Mouse (Mus musculus) limb, embryonic 14.5 days (tissue): Measurements from ENCODE around the gene Lmo4. TPM values are rescaled to one million over a fixed set of nuclear protein-coding genes. Genes with fewer than 3 reads are reported as not detected.

Experiments
- ATAC-seq: fragments of 200-750 bp; cut with Nextera tagmentation; 2 replicates; pipeline ENCODE4 v1.8.0; 2017; ENCODE audit warnings: low read depth, moderate number of reproducible peaks, moderate TSS enrichment; ENCODE audit not compliant: low FRiP score
- DNase-seq: peaks from one replicate; pipeline ENCODE4 v3.0.0-alpha.2; 2015; ENCODE audit warnings: low spot score
- H3K27ac ChIP-seq: fragments of 300-500 bp; sonication (generic); replicated peaks from 2 replicates; pipeline ENCODE4 v1.5.1; 2014; ENCODE audit warnings: low read depth, mild to moderate bottlenecking, low read length, moderate library complexity, mixed read lengths
- H3K27me3 ChIP-seq: fragments of 300-500 bp; sonication (generic); 2 replicates; pipeline ENCODE4 v1.6.1; 2014; ENCODE audit warnings: low read length, mixed read lengths; ENCODE audit not compliant: control insufficient read depth, insufficient read depth
- H3K36me3 ChIP-seq: fragments of 300-500 bp; sonication (generic); 2 replicates; pipeline ENCODE4 v1.6.1; 2014; ENCODE audit warnings: mild to moderate bottlenecking, low read length, moderate library complexity, mixed read lengths; ENCODE audit not compliant: control insufficient read depth, insufficient read depth
- H3K4me1 ChIP-seq: fragments of 300-500 bp; sonication (generic); 2 replicates; pipeline ENCODE4 v1.6.1; 2014; ENCODE audit warnings: antibody characterized with exemption, low read length, mixed read lengths; ENCODE audit not compliant: control insufficient read depth, insufficient read depth
- H3K4me2 ChIP-seq: fragments of 300-500 bp; sonication (generic); replicated peaks from 2 replicates; pipeline ENCODE4 v1.6.1; 2014; ENCODE audit warnings: low read depth, mild to moderate bottlenecking, low read length, moderate library complexity; ENCODE audit not compliant: severe bottlenecking
- H3K4me3 ChIP-seq: fragments of 300-500 bp; sonication (generic); replicated peaks from 2 replicates; pipeline ENCODE4 v1.5.1; 2014; ENCODE audit warnings: low read length
- H3K9ac ChIP-seq: fragments of 300-500 bp; sonication (generic); 2 replicates; pipeline ENCODE4 v1.6.1; 2014; ENCODE audit warnings: mild to moderate bottlenecking, low read depth, low read length, moderate library complexity; ENCODE audit not compliant: severe bottlenecking
- H3K9me3 ChIP-seq: fragments of 300-500 bp; sonication (generic); 2 replicates; pipeline ENCODE4 v1.6.1; 2016; ENCODE audit warnings: low read length; ENCODE audit not compliant: control insufficient read depth
- POLR2A ChIP-seq: fragments of 200-500 bp; IDR thresholded peaks from 2 replicates; pipeline ENCODE4 v1.8.0; 2012; ENCODE audit warnings: inconsistent platforms, mild to moderate bottlenecking, moderate library complexity, borderline replicate concordance; ENCODE audit not compliant: insufficient read depth, insufficient read length; ENCODE audit errors: extremely low read depth
- WGBS: fragments of 180-500 bp; shearing (Covaris S2); extraction: QIAGEN DNeasy Blood & Tissue Kit; methylation state at CpG from one replicate; pipeline ENCODE4 v1.1.7; 2014; 5-methylcytosine and 5-hydroxymethylcytosine counted together
- polyA plus RNA-seq, 2 experiments: library from polyadenylated mRNA; depleted of rRNA in 1 of 2; stranded (reverse) in 1 of 2; unstranded in 1 of 2; fragments of >200 nt; fragmentation: Nextera tagmentation in 1 of 2; extraction: Ambion mirVana in 1 of 2; gene quantifications; 2 replicates each; pipeline versions ENCODE4 v1.2.1 to v1.2.3; 2012 to 2014

Gene Lmo4
- polyA plus RNA-seq, 2 experiments = 87.9 to 137 TPM

GRCm38 (mm10) chr3:144173138-144173537 lies 31.9 kb downstream of the Lmo4 start:
- Histone ChIP-seq H3K4me3 (no peak overlapping the region), H3K27me3 (no peaks in the 10 kb centered on the region), H3K9ac (no peak overlapping the region), H3K4me1 (no peaks in the 10 kb centered on the region), H3K9me3 (no peaks in the 10 kb centered on the region), H3K27ac (no peak overlapping the region), H3K36me3 (no peaks in the 10 kb centered on the region), H3K4me2 (no peak overlapping the region)
- TF ChIP-seq POLR2A = no peak
- ATAC-seq = no peak
- 53% methylated on average over 11 of the region's 11 CpGs for WGBS
- no peak for DNase-seq

GRCm38 (mm10) chr3:144171749-144172148 lies 33.3 kb downstream of the Lmo4 start:
- 83% methylated on average over 2 of the region's 2 CpGs for WGBS
- ATAC-seq = no peak
- TF ChIP-seq POLR2A = no peak
- H3K36me3 ChIP-seq = no peaks in the 10 kb centered on the region
- H3K4me3 ChIP-seq = no peak overlapping the region
- DNase-seq = no peak
- no peak overlapping the region for H3K27ac ChIP-seq
- H3K4me2 ChIP-seq = no peak overlapping the region
- H3K4me1 ChIP-seq = no peaks in the 10 kb centered on the region
- no peaks in the 10 kb centered on the region for H3K27me3 ChIP-seq
- no peaks in the 10 kb centered on the region for H3K9me3 ChIP-seq
- no peak overlapping the region for H3K9ac ChIP-seq

GRCm38 (mm10) chr3:144170539-144170938 lies 34.5 kb downstream of the Lmo4 start:
- 82% methylated on average over 2 of the region's 2 CpGs for WGBS
- no peak overlapping the region for H3K4me2 ChIP-seq

GRCm38 (mm10) chr3:144166439-144167155 lies 38.4 kb downstream of the Lmo4 start:
- WGBS = 89% methylated on average over 8 of the region's 8 CpGs

More at GRCm38 (mm10) chr3:144170539-144170938, 34.5 kb downstream of the Lmo4 start:
- no peak for ATAC-seq
- H3K4me1 ChIP-seq = no peaks in the 10 kb centered on the region
- no peak overlapping the region for H3K9ac ChIP-seq
- no peaks in the 10 kb centered on the region for H3K9me3 ChIP-seq
- no peak overlapping the region for H3K4me3 ChIP-seq
- H3K27me3 ChIP-seq = no peaks in the 10 kb centered on the region
- no peak overlapping the region for H3K27ac ChIP-seq
- TF ChIP-seq POLR2A = no peak
- no peak for DNase-seq
- H3K36me3 ChIP-seq = no peaks in the 10 kb centered on the region

GRCm38 (mm10) chr3:144165439-144165838 lies 39.6 kb downstream of the Lmo4 start:
- no peak overlapping the region for H3K27ac ChIP-seq
- no peaks in the 10 kb centered on the region for H3K9me3 ChIP-seq

More at GRCm38 (mm10) chr3:144166439-144167155, 38.4 kb downstream of the Lmo4 start:
- Histone ChIP-seq H3K36me3 (no peaks in the 10 kb centered on the region), H3K9me3 (no peaks in the 10 kb centered on the region), H3K4me1 (peaks cover 3% of the 10 kb centered on the region; the same call in 1 of the 2 replicates), H3K4me2 (no peak overlapping the region), H3K9ac (no peak overlapping the region), H3K27me3 (no peaks in the 10 kb centered on the region), H3K4me3 (no peak overlapping the region), H3K27ac (no peak overlapping the region)
- no peak for TF ChIP-seq POLR2A
- ATAC-seq (no peak), DNase-seq (no peak)

More at GRCm38 (mm10) chr3:144165439-144165838, 39.6 kb downstream of the Lmo4 start:
- 64% methylated on average over 12 of the region's 12 CpGs for WGBS
- no peak for TF ChIP-seq POLR2A
- H3K4me3 ChIP-seq = no peak overlapping the region
- H3K27me3 ChIP-seq = no peaks in the 10 kb centered on the region
- peaks cover 5% of the 10 kb centered on the region; the same call in 1 of the 2 replicates for H3K4me1 ChIP-seq
- no peak for DNase-seq
- H3K9ac ChIP-seq = no peak overlapping the region
- H3K36me3 ChIP-seq = no peaks in the 10 kb centered on the region
- H3K4me2 ChIP-seq = no peak overlapping the region
- no peak for ATAC-seq
